Mouse (Mus musculus) heart, embryonic 13.5 days (tissue): Measurements from ENCODE around the gene Bcdin3d. TPM values are rescaled to one million over a fixed set of nuclear protein-coding genes. Genes with fewer than 3 reads are reported as not detected.

Experiments
- ATAC-seq: fragments of 200-750 bp; cut with Nextera tagmentation; 2 replicates; pipeline ENCODE4 v1.8.0; 2017; ENCODE audit warnings: moderate TSS enrichment; ENCODE audit not compliant: insufficient number of reproducible peaks, low FRiP score, low TSS enrichment; ENCODE audit errors: extremely low read depth
- H3K27ac ChIP-seq: fragments of 300-500 bp; sonication (generic); replicated peaks from 2 replicates; pipeline ENCODE4 v1.5.1; 2015; ENCODE audit warnings: moderate library complexity, mild to moderate bottlenecking, inconsistent platforms
- H3K27me3 ChIP-seq: fragments of 300-500 bp; sonication (generic); replicated peaks from 2 replicates; pipeline ENCODE4 v1.6.1; 2015; ENCODE audit warnings: mild to moderate bottlenecking, inconsistent platforms
- H3K36me3 ChIP-seq: fragments of 300-500 bp; sonication (generic); 2 replicates; pipeline ENCODE4 v1.6.1; 2015; ENCODE audit warnings: mild to moderate bottlenecking, inconsistent platforms
- H3K4me1 ChIP-seq: fragments of 300-500 bp; sonication (generic); 2 replicates; pipeline ENCODE4 v1.6.1; 2015; ENCODE audit warnings: inconsistent platforms
- H3K4me2 ChIP-seq: fragments of 300-500 bp; sonication (generic); 2 replicates; pipeline ENCODE4 v1.6.1; 2015; ENCODE audit warnings: inconsistent platforms, mild to moderate bottlenecking, moderate library complexity
- H3K4me3 ChIP-seq: fragments of 300-500 bp; sonication (generic); 2 replicates; pipeline ENCODE4 v1.5.1; 2015; ENCODE audit warnings: moderate library complexity, mild to moderate bottlenecking, inconsistent platforms
- H3K9ac ChIP-seq: fragments of 300-500 bp; sonication (generic); 2 replicates; pipeline ENCODE4 v1.6.1; 2015; ENCODE audit warnings: inconsistent platforms, mild to moderate bottlenecking, moderate library complexity
- H3K9me3 ChIP-seq: fragments of 300-500 bp; sonication (generic); 2 replicates; pipeline ENCODE4 v1.6.1; 2016; ENCODE audit warnings: inconsistent platforms
- WGBS: fragments of 180-500 bp; shearing (Covaris S2); methylation state at CpG from one replicate; pipeline ENCODE4 v1.1.7; 2015; ENCODE audit warnings: mixed read lengths; 5-methylcytosine and 5-hydroxymethylcytosine counted together
- polyA plus RNA-seq: library from polyadenylated mRNA; unstranded; fragments of >200 nt; fragmentation: Nextera tagmentation; extraction: Ambion mirVana; gene quantifications from 2 replicates; pipeline ENCODE4 v1.2.1, GENCODE M21; 2015

The Bcdin3d gene
- polyA plus RNA-seq, 1 experiment from 2014 or later = 10.5 TPM

GRCm38 (mm10) chr15:99501292-99502260, 27.0 kb upstream of the Bcdin3d start:
- ATAC-seq = no peak
- Histone ChIP-seq H3K4me1 (peaks cover 80% of the 10 kb centered on the region), H3K36me3 (no peaks in the 10 kb centered on the region), H3K9me3 (no peaks in the 10 kb centered on the region), H3K27ac (peak overlapping the region; percentile 37; the same call in 1 of the 2 replicates), H3K9ac (no peak overlapping the region), H3K4me3 (no peak overlapping the region), H3K27me3 (peaks cover 72% of the 10 kb centered on the region), H3K4me2 (no peak overlapping the region)
- 65% methylated on average over 20 of the region's 20 CpGs for WGBS

- ATAC-seq = no peak
- H3K4me3 ChIP-seq = no peak overlapping the region
- peaks cover 72% of the 10 kb centered on the region for H3K27me3 ChIP-seq
- H3K9ac ChIP-seq = no peak overlapping the region
- no peaks in the 10 kb centered on the region for H3K9me3 ChIP-seq
- WGBS = 14% methylated on average over 5 of the region's 5 CpGs
- no peak overlapping the region for H3K27ac ChIP-seq
- H3K36me3 ChIP-seq = no peaks in the 10 kb centered on the region
- peaks cover 68% of the 10 kb centered on the region for H3K4me1 ChIP-seq
- peak overlapping the region; percentile 33 for H3K4me2 ChIP-seq
These were observed 25.8 kb upstream of the Bcdin3d start for GRCm38 (mm10) chr15:99500320-99500719.

GRCm38 (mm10) chr15:99499726-99500125, 25.2 kb upstream of the Bcdin3d start:
- H3K4me3 ChIP-seq = no peak overlapping the region
- no peak for ATAC-seq
- H3K4me2 ChIP-seq = peak overlapping the region; percentile 33
- peaks cover 62% of the 10 kb centered on the region for H3K4me1 ChIP-seq
- peaks cover 72% of the 10 kb centered on the region for H3K27me3 ChIP-seq
- 22% methylated on average over 6 of the region's 6 CpGs for WGBS
- H3K9ac ChIP-seq = 0 out of 2 replicates have a peak overlapping the region, but pooled peaks have one; percentile 40
- no peaks in the 10 kb centered on the region for H3K36me3 ChIP-seq
- H3K27ac ChIP-seq = 0 out of 2 replicates have a peak overlapping the region, but pooled peaks have one; percentile 20
- no peaks in the 10 kb centered on the region for H3K9me3 ChIP-seq

- H3K4me3 ChIP-seq = no peak overlapping the region
- H3K27me3 ChIP-seq = peaks cover 72% of the 10 kb centered on the region
- H3K36me3 ChIP-seq = no peaks in the 10 kb centered on the region
- no peaks in the 10 kb centered on the region for H3K9me3 ChIP-seq
- peak overlapping the region; percentile 37; the same call in 1 of the 2 replicates for H3K9ac ChIP-seq
- ATAC-seq = no peak
- H3K27ac ChIP-seq = peak overlapping the region; percentile 70
- 4% methylated on average over 4 of the region's 4 CpGs for WGBS
- H3K4me1 ChIP-seq = peaks cover 55% of the 10 kb centered on the region
- H3K4me2 ChIP-seq = no peak overlapping the region
These were observed 24.3 kb upstream of the Bcdin3d start for GRCm38 (mm10) chr15:99498781-99499180.

- Histone ChIP-seq H3K4me1 (peaks cover 55% of the 10 kb centered on the region), H3K27ac (peak overlapping the region; percentile 70), H3K9me3 (no peaks in the 10 kb centered on the region), H3K4me2 (no peak overlapping the region), H3K36me3 (no peaks in the 10 kb centered on the region), H3K9ac (peak overlapping the region; percentile 37; the same call in 1 of the 2 replicates), H3K4me3 (no peak overlapping the region), H3K27me3 (peaks cover 72% of the 10 kb centered on the region)
- ATAC-seq = no peak
- 60% methylated on average over 4 of the region's 4 CpGs for WGBS
These were observed 23.8 kb upstream of the Bcdin3d start for GRCm38 (mm10) chr15:99498356-99498755.

- no peak for ATAC-seq
- no peaks in the 10 kb centered on the region for H3K36me3 ChIP-seq
- 41% methylated on average over 12 of the region's 12 CpGs for WGBS
- H3K27me3 ChIP-seq = peaks cover 71% of the 10 kb centered on the region
- no peak overlapping the region for H3K4me3 ChIP-seq
- H3K4me2 ChIP-seq = peak overlapping the region; percentile 39
- H3K4me1 ChIP-seq = peaks cover 55% of the 10 kb centered on the region
- no peaks in the 10 kb centered on the region for H3K9me3 ChIP-seq
- H3K9ac ChIP-seq = no peak overlapping the region
- peak overlapping the region; percentile 70 for H3K27ac ChIP-seq
These were observed 23.2 kb upstream of the Bcdin3d start for GRCm38 (mm10) chr15:99497527-99498242.

- Histone ChIP-seq H3K36me3 (no peaks in the 10 kb centered on the region), H3K9ac (no peak overlapping the region), H3K4me3 (no peak overlapping the region), H3K4me2 (0 out of 2 replicates have a peak overlapping the region, but pooled peaks have one; percentile 39), H3K4me1 (peaks cover 50% of the 10 kb centered on the region), H3K9me3 (no peaks in the 10 kb centered on the region), H3K27ac (peak overlapping the region; percentile 70; the same call in 1 of the 2 replicates), H3K27me3 (peaks cover 71% of the 10 kb centered on the region)
- 11% methylated on average over 4 of the region's 4 CpGs for WGBS
- ATAC-seq = no peak
These were observed 22.5 kb upstream of the Bcdin3d start for GRCm38 (mm10) chr15:99497061-99497460.

- 59% methylated on average over 6 of the region's 6 CpGs for WGBS
- Histone ChIP-seq H3K9me3 (no peaks in the 10 kb centered on the region), H3K4me1 (no peaks in the 10 kb centered on the region), H3K27ac (no peak overlapping the region), H3K4me2 (no peak overlapping the region), H3K9ac (no peak overlapping the region), H3K36me3 (no peaks in the 10 kb centered on the region), H3K27me3 (peaks cover 17% of the 10 kb centered on the region), H3K4me3 (no peak overlapping the region)
- no peak for ATAC-seq
These were observed 10.2 kb upstream of the Bcdin3d start for GRCm38 (mm10) chr15:99484745-99485144.

GRCm38 (mm10) chr15:99475814-99476213, 1.3 kb upstream of the Bcdin3d start:
- peaks cover under 1% of the 10 kb centered on the region; the same call in 1 of the 2 replicates for H3K36me3 ChIP-seq
- H3K27ac ChIP-seq = no peak overlapping the region
- no peak overlapping the region for H3K4me3 ChIP-seq
- 80% methylated on average over 1 of the region's 1 CpGs for WGBS
- no peaks in the 10 kb centered on the region for H3K9me3 ChIP-seq
- no peak overlapping the region for H3K4me2 ChIP-seq
- no peaks in the 10 kb centered on the region for H3K27me3 ChIP-seq
- peaks cover 18% of the 10 kb centered on the region for H3K4me1 ChIP-seq
- H3K9ac ChIP-seq = no peak overlapping the region
- no peak for ATAC-seq

GRCm38 (mm10) chr15:99473801-99474575, 542 bp downstream of the Bcdin3d start:
- peaks cover 14% of the 10 kb centered on the region for H3K36me3 ChIP-seq
- H3K9me3 ChIP-seq = no peaks in the 10 kb centered on the region
- peak overlapping the region; percentile 87 for H3K9ac ChIP-seq
- H3K4me1 ChIP-seq = peaks cover 29% of the 10 kb centered on the region
- ATAC-seq = peak; percentile 52
- H3K4me2 ChIP-seq = peak overlapping the region; percentile 85
- no peaks in the 10 kb centered on the region for H3K27me3 ChIP-seq
- H3K27ac ChIP-seq = peak overlapping the region; percentile 93
- H3K4me3 ChIP-seq = peak overlapping the region; percentile 82
- 4% methylated on average over 38 of the region's 38 CpGs for WGBS
